Mouse (Mus musculus) MEL (cell line): ENCODE results near the gene Anks1. TPM values are rescaled to one million over a fixed set of nuclear protein-coding genes. Genes with fewer than 3 reads are reported as not detected.
"Not testable (repeated sequence)": the region's sequence is repeated elsewhere in the genome, so short reads cannot be mapped to it uniquely, and the experiment has no call there.

Source experiments
- DNase-seq: peaks from one replicate; pipeline ENCODE4 v3.0.0; 2011; ENCODE audit warnings: low read depth, low spot score
- H3K27ac ChIP-seq: 2 replicates; pipeline ENCODE4 v1.5.1; 2012; ENCODE audit warnings: low read depth, mild to moderate bottlenecking, control low read depth, low read length, moderate library complexity; ENCODE audit not compliant: control insufficient read depth
- H3K27me3 ChIP-seq, 2 experiments: fragments of 150-350 bp in 1 of 2; sonication (generic) in 1 of 2; 2 replicates each; pipeline ENCODE4 v1.6.1; 2012; ENCODE audit warnings: low read length in 2 of 2, mild to moderate bottlenecking in 2 of 2, improper control_type of control experiment in 1 of 2, moderate library complexity in 1 of 2; ENCODE audit not compliant: insufficient read depth in 2 of 2, control insufficient read depth in 1 of 2
- H3K36me3 ChIP-seq, 2 experiments: 2 replicates each; pipeline ENCODE4 v1.6.1; 2012 to 2014; ENCODE audit warnings: low read length in 2 of 2, improper control_type of control experiment in 1 of 2, inconsistent platforms in 1 of 2, mild to moderate bottlenecking in 1 of 2; ENCODE audit not compliant: insufficient read depth in 2 of 2, control insufficient read depth in 1 of 2
- H3K4me1 ChIP-seq, 2 experiments: fragments of 150-350 bp in 1 of 2; sonication (generic) in 1 of 2; 2 replicates each; pipeline ENCODE4 v1.6.1; 2012; ENCODE audit warnings: low read length in 2 of 2, improper control_type of control experiment in 1 of 2, mild to moderate bottlenecking in 1 of 2; ENCODE audit not compliant: insufficient read depth in 2 of 2, control insufficient read depth in 1 of 2
- H3K4me3 ChIP-seq, 2 experiments: fragments of 150-350 bp in 1 of 2; sonication (generic) in 1 of 2; 2 replicates each; pipeline ENCODE4 v1.5.1; 2012; ENCODE audit warnings: low read depth in 2 of 2, low read length in 2 of 2, mild to moderate bottlenecking in 2 of 2, moderate library complexity in 2 of 2, control low read depth in 1 of 2, improper control_type of control experiment in 1 of 2; ENCODE audit not compliant: control insufficient read depth in 1 of 2, insufficient read depth in 1 of 2
- H3K79me2 ChIP-seq: 2 replicates; pipeline ENCODE4 v1.6.1; 2012; ENCODE audit warnings: mild to moderate bottlenecking, low read length, moderate library complexity; ENCODE audit not compliant: control insufficient read depth, poor library complexity, insufficient read depth
- H3K9ac ChIP-seq: 2 replicates; pipeline ENCODE4 v1.6.1; 2012; ENCODE audit warnings: low read depth, mild to moderate bottlenecking, control low read depth, low read length, moderate library complexity; ENCODE audit not compliant: control insufficient read depth, poor library complexity, severe bottlenecking
- H3K9me3 ChIP-seq: fragments of 150-350 bp; sonication (generic); replicated peaks from 2 replicates; pipeline ENCODE4 v1.6.1; 2012; ENCODE audit warnings: mild to moderate bottlenecking, low read length, improper control_type of control experiment, moderate library complexity; ENCODE audit not compliant: insufficient read depth
- CHD1 ChIP-seq: IDR thresholded peaks from 2 replicates; pipeline ENCODE4 v1.6.1; 2012; ENCODE audit warnings: low read depth, mild to moderate bottlenecking, inconsistent platforms, low read length, improper control_type of control experiment
- CTCF ChIP-seq, 3 experiments: IDR thresholded peaks in 2 of 3; conservative IDR thresholded peaks in 1 of 3; 2 replicates each; pipeline ENCODE4 v1.5.1; 2011 to 2012; ENCODE audit warnings: low read length in 3 of 3, low read depth in 2 of 3, mild to moderate bottlenecking in 2 of 3, improper control_type of control experiment in 1 of 3, inconsistent platforms in 1 of 3, mixed read lengths in 1 of 3, moderate library complexity in 1 of 3; ENCODE audit not compliant: control insufficient read depth in 1 of 3, insufficient read depth in 1 of 3, poor library complexity in 1 of 3, severe bottlenecking in 1 of 3
- E2F4 ChIP-seq: IDR thresholded peaks from 2 replicates; pipeline ENCODE4 v1.6.1; 2011; ENCODE audit warnings: low read depth, low read length, improper control_type of control experiment, borderline replicate concordance
- ELF1 ChIP-seq: IDR thresholded peaks from 2 replicates; pipeline ENCODE4 v1.6.1; 2014; ENCODE audit warnings: low read depth, mild to moderate bottlenecking, inconsistent platforms, low read length, improper control_type of control experiment, moderate library complexity
- EP300 ChIP-seq, 2 experiments: IDR thresholded peaks; 2 replicates each; pipeline ENCODE4 v1.6.1; 2011; ENCODE audit warnings: improper control_type of control experiment in 2 of 2, low read length in 2 of 2, low read depth in 1 of 2, mild to moderate bottlenecking in 1 of 2
- ETS1 ChIP-seq: IDR thresholded peaks from 2 replicates; pipeline ENCODE4 v1.6.1; 2012; ENCODE audit warnings: low read depth, mild to moderate bottlenecking, inconsistent platforms, low read length, improper control_type of control experiment, moderate library complexity
- HCFC1 ChIP-seq: IDR thresholded peaks from 2 replicates; pipeline ENCODE4 v1.6.1; 2012; ENCODE audit warnings: low read depth, mild to moderate bottlenecking, inconsistent platforms, low read length, improper control_type of control experiment, moderate library complexity
- JUND ChIP-seq: IDR thresholded peaks from 2 replicates; pipeline ENCODE4 v1.6.1; 2011; ENCODE audit warnings: low read depth, mild to moderate bottlenecking, improper control_type of control experiment, low read length
- MAX ChIP-seq: IDR thresholded peaks from 2 replicates; pipeline ENCODE4 v1.6.1; 2011; ENCODE audit warnings: low read length, improper control_type of control experiment
- MEF2A ChIP-seq: IDR thresholded peaks from 2 replicates; pipeline ENCODE4 v1.6.1; 2014; ENCODE audit warnings: low read depth, mild to moderate bottlenecking, inconsistent platforms, low read length, improper control_type of control experiment; ENCODE audit not compliant: poor library complexity, insufficient replicate concordance, severe bottlenecking; ENCODE audit errors: extremely low read depth
- NRF1 ChIP-seq: IDR thresholded peaks from 2 replicates; pipeline ENCODE4 v1.6.1; 2014; ENCODE audit warnings: low read depth, mild to moderate bottlenecking, inconsistent platforms, low read length, improper control_type of control experiment, moderate library complexity; ENCODE audit not compliant: poor library complexity, insufficient read depth, severe bottlenecking
- RCOR1 ChIP-seq: IDR thresholded peaks from 2 replicates; pipeline ENCODE4 v1.6.1; 2012; ENCODE audit warnings: low read depth, mild to moderate bottlenecking, inconsistent platforms, low read length, improper control_type of control experiment
- TCF12 ChIP-seq: IDR thresholded peaks from 2 replicates; pipeline ENCODE4 v1.6.1; 2014; ENCODE audit warnings: low read depth, mild to moderate bottlenecking, inconsistent platforms, low read length, improper control_type of control experiment, moderate library complexity
- polyA plus RNA-seq, 2 experiments: library from polyadenylated mRNA; stranded (reverse) in 1 of 2; unstranded in 1 of 2; fragments of >175 nt in 1 of 2; fragments of >200 nt in 1 of 2; gene quantifications; 2 replicates each; pipeline versions ENCODE4 v1.2.1 to v1.2.4; 2012; ENCODE audit warnings: low replicate concordance in 2 of 2, low read depth in 1 of 2; ENCODE audit not compliant: insufficient read length in 2 of 2, insufficient read depth in 1 of 2, missing spikeins in 1 of 2
- total RNA-seq: library from RNA; depleted of rRNA; stranded (reverse); fragments of 300-350 nt; gene quantifications from 2 replicates; pipeline ENCODE4 v1.2.3, GENCODE M21; 2012

Anks1 gene
- total and polyA plus RNA-seq, 3 experiments, result 11.9 to 15.9 TPM; not detected in 1

- TF ChIP-seq ETS1, result no peak
- no peak for TF ChIP-seq MEF2A
- TF ChIP-seq TCF12, result no peak
- no peak for TF ChIP-seq MAX
- no peak for TF ChIP-seq NRF1
- TF ChIP-seq ELF1, result no peak
- no peak for TF ChIP-seq E2F4
- no peaks in the 10 kb centered on the region for H3K27me3 ChIP-seq
- no peak for DNase-seq
- no peak overlapping the region for H3K4me3 ChIP-seq
- no peaks in the 10 kb centered on the region for H3K4me1 ChIP-seq
- H3K9ac ChIP-seq, result no peak overlapping the region
- no peak overlapping the region for H3K27ac ChIP-seq
- no peaks in the 10 kb centered on the region for H3K36me3 ChIP-seq
- H3K9me3 ChIP-seq, result no peaks in the 10 kb centered on the region
- no peaks in the 10 kb centered on the region for H3K79me2 ChIP-seq
Measured at GRCm38 (mm10) chr17:27980391-27980955, 71.4 kb downstream of the Anks1 start.

DNA sequence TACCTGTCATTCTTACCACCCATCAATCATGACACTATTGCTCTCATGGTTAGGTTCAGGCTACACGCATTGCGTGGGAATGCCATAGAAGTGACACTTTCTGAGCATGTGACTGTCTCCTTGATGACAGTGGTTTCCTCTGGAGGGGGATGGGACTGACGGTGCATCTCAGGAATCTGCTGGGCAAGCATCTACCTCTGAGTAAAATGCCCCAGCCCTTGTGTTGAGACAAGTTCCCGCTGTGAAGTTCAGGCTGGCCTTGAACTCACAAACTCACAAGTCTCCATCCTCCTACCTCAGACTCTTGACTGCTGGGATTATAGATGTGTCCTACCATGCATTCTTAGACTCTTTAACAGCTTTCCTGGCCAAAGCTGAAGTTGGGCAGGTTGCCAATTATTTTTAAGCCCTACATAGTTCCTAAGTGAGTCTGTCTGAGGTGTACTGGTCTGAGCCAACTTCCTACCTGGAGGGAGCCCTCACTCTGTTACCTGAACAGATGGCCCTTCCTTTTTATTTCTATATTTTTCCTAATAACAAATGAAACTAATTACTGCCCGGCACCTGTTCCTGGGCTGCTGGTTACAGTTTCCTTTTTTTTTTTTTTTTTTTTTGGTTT is 72.5 kb downstream of the Anks1 start:
- no peaks in the 10 kb centered on the region for H3K36me3 ChIP-seq
- TF ChIP-seq EP300 (IDR thresholded peaks at IDR 0.05; ENCODE audit: low read depth in 1 of 2, low read length in 2 of 2), result no peak
- TF ChIP-seq JUND, result no peak
- TF ChIP-seq CHD1, result no peak
- TF ChIP-seq RCOR1, result no peak
- TF ChIP-seq HCFC1, result no peak
- TF ChIP-seq CTCF (IDR thresholded peaks at IDR 0.05 in 2 of 3, conservative IDR thresholded peaks at IDR 0.05 in 1 of 3; ENCODE audit: control insufficient read depth in 1 of 3, insufficient read depth in 1 of 3, low read depth in 2 of 3, low read length in 3 of 3, poor library complexity in 1 of 3, severe bottlenecking in 1 of 3), result no peak
- no peak for TF ChIP-seq MAX
- DNase-seq, result no peak
- H3K9ac ChIP-seq, result no peak overlapping the region
- H3K9me3 ChIP-seq, result no peaks in the 10 kb centered on the region
- no peaks in the 10 kb centered on the region for H3K79me2 ChIP-seq
- no peak overlapping the region for H3K27ac ChIP-seq
- no peaks in the 10 kb centered on the region for H3K27me3 ChIP-seq
- H3K4me1 ChIP-seq, result no peaks in the 10 kb centered on the region
- no peak overlapping the region for H3K4me3 ChIP-seq

DNA sequence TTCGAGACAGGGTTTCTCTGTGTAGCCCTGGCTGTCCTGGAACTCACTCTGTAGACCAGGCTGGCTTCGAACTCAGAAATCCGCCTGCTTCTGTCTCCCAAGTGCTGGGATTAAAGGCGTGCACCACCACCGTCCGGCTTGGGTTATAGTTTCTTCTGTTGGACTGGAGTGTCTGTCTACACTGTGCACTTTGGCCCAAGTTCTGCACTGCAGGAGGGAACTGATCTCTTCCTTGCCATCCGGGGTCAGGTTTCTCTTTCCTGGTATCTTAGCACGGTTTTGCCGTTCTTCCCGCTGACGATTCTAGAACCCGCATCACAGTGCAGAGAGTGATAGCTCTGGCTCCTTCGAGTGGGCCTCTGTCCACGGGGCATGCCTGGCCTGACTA is 73.0 kb downstream of the Anks1 start:
- not testable (repeated sequence) for H3K4me1 ChIP-seq, H3K9ac ChIP-seq, H3K79me2 ChIP-seq, H3K36me3 ChIP-seq, H3K4me3 ChIP-seq, H3K9me3 ChIP-seq, H3K27me3 ChIP-seq, DNase-seq, H3K27ac ChIP-seq
